Mouse (Mus musculus) right cerebral cortex, postnatal 25 days (tissue): ENCODE measurements around the gene Gtpbp3.

ENCODE experiments used
- DNase-seq: peaks from one replicate; pipeline ENCODE4 v3.0.0; 2022

Gene Gtpbp3

DNA sequence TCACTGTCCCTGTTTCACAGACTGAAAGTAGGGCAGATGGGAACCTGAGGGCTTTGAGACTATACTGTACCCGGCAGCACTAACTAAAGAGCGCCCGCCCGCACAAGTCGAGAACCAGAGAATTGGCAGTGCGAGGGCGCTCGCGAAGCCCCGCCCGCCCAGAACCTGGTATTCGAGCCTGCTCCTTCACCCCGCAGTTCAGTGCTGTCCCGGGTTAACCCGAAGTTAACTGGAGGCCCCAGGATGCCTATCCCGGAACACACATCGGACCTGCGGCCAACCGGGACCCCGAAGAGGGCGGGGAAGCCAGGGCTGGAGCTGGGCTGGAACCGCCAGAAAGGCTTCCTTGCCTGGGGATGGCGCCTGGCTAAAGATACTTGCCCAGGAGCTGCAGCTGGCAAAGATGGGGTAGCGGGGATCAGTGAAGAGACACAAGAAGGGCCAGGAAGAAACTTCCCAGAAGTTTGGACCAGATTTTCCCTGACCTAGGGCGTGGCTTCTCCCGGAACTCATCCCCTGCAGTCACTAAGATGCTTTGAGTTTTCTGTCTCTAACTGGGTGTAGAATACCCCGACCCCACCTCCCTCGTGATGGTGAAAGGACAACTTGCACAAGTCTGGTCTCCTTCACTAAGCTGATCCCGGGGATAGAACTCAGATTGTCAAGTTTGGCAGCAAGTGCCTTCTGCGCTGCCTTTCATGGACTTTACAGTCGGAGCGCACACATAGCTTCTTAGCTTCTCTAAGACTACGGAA is at the start of gene Gtpbp3:
TSS of gene Gtpbp3 (plus strand) at position 413 of the 755 bp plus-strand sequence.
- DNase-seq: peak; percentile 84

DNA sequence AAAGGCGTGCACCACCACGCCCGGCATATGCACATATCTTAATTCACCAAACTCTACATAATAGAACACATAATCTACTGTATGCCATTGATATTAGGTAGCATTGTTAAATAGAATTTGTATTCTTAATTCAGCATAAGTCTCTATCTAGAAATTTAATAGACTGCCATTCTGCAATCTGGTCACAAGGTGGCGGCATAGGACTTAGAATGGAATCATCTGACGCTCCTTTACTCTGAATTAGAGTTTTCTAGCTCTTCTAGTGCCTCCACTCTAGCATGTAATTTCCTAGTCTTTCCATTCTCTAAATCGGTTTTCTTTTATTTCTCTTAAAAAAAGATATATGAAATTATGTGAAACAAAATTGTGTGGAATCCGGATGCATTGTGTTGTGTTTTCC is 46.5 kb upstream of the Gtpbp3 start:
- no peak for DNase-seq

DNA sequence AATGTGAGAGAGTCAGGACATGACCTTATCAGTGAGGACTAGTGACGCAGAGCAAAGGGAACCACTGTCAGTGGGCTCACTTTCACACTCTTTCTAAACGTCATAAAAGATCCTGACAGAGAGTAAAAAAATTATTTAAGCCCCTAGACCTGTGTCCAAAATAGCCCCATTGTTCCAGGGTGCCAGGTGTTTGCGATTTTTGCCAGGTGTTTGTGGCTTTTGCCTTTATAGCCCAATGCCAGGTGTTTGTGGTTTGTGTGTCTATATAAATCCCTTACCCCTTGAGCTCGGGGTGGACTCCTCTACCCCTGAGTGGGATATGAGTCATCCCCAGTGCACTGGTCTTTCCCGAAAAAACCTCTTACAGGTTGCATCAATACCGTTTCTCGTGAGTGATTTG is 42.8 kb upstream of the Gtpbp3 start:
- DNase-seq: no peak

DNA sequence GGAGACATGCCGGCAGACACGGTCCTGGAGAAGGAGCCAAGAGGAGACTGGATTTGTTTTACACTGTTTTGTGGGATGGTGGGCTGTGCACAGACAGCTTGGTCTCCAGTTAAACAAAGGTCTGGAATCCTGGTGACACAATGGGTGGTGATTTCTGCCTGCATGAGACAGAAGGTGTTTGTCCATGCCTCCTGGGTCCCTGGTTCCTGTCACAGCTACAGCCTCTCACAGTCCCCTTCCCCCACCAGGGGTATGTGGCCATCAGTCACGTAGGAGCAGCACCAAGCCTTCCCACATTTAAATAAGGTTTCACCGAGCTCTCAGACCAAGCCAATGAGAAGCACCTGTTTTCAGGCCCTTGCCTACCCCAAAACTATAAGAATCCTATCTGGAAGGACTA is 36.6 kb upstream of the Gtpbp3 start:
- no peak for DNase-seq

DNA sequence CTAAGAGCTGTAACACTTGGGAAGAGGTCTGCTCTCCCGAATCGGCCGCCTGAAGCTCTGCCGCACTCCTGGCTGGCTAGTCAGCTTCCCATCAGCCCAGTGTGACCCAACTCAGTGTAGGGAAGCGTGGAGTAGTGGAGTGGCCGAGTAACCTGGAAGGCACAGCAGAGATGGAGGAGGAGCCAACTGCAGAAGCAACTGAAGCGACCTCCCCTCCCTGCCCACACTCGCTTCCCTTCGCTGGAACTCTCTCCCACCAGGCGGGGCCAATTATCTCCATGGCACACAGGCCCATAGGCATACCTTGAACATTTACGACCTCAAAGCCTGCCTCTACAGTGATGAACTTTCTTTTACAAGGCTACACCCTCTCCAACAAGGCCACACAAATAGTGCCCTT is 36.1 kb upstream of the Gtpbp3 start:
- no peak for DNase-seq

DNA sequence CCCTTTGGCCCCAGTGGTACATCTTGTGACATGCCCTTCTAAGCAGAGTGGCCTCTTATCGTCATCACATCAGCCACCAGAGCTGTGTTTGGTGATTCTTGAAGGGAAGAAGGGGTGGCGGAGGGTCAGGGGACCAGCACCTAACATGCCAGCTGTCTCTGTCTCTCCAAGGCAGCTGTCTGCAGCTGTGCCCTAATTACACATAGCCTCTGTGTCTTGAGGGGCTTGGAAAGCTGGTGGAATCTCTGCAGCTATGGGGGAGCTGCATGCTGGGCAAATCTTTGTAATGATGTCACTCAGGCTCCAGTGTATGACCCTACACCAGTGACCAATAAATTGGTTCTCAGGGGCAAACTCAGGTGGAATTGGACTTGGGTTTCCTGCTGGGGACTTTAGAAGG is 35.2 kb upstream of the Gtpbp3 start:
- no peak for DNase-seq

DNA sequence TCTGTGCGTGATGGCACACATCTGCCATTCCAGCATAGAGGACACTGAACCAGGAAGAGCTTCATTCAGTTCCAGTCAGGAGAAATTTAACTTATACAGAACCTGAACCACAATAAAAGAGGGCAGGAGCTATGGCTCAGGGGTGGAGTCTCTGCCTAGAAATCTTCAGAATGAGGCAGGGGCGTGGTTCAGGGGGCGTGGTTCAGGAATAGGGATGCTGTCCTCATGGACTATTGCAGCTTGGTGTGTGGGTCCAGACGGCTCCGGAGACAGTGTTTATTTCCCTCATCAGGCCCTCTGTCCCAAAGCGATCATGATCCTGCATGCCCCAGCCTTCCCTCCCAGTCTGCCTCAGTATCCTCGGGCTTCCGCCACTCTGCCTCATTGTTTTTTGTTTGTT is 33.2 kb upstream of the Gtpbp3 start:
- DNase-seq: no peak

DNA sequence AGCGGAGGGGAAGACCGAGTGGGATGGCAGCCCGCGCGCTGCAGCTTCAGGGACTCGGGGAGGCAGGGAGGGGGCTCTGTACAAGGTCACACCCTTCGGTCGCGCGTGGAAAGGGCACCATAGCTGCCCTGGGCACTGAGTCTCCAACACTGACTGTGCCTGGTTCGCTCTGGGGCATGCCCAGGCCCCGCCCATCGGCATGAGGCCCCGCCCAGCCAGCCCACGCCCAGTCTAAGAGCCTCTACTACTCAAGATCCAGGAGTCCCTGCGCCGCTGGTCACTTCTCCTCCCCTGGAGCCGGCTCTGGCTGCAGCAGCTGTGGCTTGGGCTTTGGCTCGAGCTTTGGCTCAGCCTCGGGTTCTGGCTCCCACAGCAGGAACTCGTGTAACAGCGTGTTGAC is 31.0 kb upstream of the Gtpbp3 start:
- DNase-seq: no peak

DNA sequence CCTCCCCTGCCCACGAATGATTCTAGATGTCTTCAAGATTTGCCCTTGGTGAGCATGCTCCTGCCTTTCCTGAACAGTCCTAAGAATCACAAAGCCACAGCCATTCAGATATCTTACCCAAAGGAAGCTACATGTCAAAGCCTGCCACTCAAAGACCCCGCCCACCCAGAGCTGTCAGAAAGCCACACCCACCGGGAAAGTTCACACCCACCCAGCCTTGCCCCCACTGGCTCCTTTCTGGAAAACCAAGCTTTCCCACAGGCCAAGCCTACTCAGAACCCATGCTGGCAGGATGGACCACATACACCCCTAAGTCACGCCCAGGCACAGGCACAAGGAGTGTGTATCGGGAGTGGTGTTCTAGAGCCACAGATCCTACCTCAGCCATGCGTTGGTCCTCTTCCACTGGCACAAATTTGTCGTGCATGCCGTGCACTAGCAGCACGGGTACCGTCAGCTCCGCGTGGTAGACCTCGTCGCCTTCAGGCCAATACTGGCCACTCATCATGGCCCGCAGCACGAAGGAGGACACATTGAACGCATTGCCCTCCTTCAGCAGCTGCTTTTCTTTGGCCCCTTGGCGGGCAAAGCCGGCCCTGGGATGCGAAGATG is 30.1 kb upstream of the Gtpbp3 start:
- no peak for DNase-seq

DNA sequence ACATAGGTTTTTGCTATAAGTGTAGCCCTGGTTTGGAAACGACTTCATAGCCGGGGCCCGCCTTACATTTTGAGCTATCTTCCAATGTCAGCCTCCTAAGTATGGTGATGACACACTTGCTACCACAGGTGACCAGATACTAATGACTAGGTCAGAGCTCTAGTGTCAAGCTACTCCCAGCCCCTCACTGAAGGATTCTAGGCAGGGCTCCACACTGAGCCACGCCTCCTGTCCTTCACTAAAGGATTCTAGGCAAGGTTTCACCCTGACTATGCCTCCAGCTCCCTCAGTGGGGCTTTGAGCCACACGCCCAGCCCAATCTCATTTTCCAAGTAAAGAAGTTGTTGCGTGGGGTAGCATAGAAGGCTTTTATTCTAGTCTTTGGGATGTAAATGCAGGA is 27.2 kb upstream of the Gtpbp3 start:
- no peak for DNase-seq

DNA sequence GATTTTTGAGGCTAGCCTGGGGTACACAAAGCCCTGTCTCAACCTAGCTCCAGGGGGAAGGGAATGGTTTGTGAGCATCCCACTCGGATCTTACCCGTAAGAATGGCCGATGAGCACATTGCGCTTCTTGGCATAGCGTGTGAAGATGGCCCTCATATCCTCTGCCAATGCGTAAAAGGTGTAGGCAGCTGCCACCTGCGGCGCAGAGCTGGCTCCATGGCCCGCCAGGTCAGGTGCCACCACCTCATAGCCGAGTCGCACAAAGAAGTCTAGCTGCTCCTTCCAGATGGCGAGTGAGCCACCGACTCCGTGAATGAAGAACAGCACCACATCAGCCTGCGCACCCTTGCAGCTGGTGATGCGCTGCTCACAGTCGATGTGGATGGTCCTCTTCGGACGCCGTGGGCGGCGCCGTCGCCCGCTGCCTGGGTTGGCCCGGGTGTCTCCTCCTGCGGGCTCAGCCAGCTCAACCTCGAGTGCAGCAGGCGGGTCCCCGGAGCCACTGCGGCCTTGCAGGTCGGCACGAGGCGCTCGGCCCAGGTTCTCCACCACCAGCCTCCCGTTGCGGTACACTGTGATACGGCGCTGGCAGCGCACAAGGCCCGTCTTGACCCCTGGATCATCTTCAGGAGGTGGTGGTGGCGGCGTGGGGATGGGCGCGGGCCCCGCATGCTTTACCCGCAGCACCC is 26.6 kb upstream of the Gtpbp3 start:
- DNase-seq: no peak

DNA sequence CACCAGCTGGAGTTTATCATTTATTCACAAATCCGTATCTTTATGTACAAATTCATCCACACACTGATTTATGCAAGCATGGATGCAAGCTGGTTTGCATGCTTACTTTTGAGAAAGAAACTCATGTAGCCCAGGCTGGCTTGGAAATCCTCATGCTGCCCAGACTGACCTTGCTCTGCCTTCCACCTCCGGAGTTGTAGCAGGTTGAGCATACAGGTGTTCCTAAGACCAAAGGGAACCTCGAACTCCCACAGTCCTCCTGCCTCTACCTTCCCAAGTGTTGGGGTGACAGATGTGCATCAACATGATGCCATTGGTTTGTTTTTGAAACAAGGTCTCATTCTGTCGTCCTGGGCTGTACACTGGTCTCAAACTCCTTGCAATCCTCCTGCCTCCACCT is 25.7 kb upstream of the Gtpbp3 start:
- no peak for DNase-seq

DNA sequence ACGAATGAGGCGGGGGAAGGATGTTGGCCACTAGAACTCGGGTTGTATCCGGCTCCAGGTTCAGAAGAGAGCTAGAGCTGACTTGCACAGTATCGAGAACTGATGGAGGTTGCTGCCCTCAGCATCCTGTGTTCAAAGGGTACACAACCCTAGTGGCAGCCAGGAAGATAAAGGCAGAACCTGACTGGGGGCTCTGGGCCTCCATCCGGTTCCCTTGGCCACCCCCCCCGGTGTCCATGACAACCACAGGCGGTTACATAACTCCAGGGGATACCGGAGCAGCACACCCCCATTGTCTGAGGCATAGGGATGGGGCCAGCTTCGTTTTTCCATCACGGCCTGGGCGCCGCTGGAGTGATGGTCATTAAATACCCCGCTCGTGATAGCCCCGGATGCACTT is 25.1 kb upstream of the Gtpbp3 start:
- peak; percentile 63 for DNase-seq

DNA sequence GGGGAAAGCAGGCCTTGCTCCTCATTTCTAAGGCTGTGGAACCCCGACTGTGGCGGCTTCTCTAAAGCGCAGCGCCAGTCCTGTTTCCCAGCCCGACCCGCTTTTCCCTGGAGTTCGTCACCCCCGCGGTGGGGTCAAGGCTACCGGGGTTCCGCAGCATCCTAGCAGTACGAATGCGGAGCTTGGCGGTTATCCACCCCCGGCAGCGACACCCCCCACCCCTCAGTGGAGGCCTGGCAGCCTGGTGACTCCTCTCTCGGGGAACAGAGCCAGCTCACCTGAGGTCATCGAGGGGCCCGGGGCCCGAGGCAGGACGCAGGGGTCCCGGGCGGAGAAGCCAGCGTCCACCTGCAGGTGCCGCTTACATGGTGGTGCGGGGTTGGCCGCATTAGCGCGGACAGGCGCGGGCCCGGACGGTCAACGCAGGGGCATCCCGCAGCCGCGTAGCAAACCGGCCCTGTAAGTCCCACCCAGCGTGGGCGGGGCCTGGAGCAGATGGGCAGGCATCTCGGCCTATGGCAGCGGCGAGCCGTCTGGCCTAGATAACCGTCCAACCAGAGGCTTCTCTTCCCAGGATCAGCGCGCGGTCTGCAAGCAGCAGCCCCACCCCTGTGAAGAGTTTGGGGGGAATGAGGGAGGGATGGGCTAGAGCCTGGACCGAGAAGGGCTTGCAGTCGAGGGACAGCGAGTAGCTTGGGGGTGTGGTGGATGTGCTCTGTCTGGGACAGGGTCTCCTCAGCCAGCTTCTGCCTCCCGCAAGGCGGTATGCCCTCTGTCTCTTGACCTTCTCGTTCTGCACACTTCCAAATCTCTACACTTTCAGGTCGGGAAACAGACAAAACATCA is 24.5 kb upstream of the Gtpbp3 start, which contains the start of gene Abhd8:
TSS of gene Abhd8 (minus strand) at position 468 of the 846 bp plus-strand sequence.
- DNase-seq: peak; percentile 98

DNA sequence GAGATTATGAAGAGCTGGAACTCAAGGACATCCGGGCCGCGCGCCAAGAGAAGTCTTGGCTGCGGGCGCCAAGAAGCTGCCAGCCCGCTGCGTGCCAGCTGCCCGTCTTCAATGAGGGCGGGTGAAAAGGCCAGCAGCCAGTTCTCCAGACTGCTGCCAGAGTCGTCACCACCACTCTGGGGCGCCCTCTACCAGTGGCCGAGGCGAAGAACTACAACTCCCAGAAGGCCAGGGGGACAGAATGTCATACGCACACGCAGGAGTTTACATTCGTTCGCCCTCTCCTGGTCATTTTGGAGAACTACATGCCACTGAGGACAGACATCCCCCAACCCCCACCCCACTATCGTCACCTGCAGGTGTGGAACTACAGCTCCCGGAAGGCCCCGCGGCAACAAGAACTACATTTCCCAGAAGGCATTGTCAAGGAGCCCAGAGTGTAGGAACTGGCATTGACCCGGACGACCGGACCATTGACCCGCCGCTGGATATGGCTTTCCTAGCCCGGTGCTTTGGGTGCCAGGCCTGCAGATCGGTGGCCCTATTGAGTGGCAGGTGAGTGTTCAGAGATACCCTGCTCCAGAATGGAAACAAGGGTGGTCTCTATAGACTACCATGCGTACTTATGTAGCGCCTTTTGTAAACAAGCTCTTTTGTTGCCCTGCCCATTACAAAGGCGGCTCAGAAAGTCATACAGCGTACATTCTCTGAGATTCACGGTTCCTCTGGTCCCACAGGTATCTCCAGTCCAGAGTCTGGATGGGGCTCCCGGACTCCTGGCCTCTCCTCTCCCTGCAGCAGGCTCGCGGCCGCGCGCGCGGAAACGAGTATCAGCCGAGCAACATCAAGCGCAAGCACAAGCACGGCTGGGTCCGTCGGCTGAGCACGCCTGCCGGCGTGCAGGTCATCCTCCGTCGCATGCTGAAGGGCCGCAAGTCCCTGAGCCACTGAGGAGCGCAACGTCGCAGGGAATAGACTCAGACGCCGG is 23.1 kb upstream of the Gtpbp3 start, which contains the start of gene Mrpl34:
TSS of gene Mrpl34 (plus strand) at position 447 of the 988 bp plus-strand sequence.
- peak; percentile 95 for DNase-seq

DNA sequence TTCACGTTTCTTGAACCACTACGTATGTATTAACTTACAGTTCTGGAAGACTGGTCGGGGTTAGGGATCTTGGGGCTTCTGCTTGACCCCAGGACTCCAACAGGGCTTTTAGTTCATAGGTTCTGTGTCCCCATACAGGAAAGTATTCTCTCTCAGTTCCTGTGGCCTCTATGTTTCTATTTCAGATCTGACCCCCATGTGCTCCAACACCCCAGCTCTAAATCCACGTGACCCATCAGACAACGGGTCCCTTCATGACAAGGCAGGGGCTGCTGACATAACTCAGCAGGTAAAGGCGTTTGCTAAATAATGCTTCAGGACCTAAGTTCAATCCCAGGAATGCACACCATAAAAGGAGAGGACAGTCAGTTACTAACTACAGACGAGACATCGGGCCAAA is 22.2 kb upstream of the Gtpbp3 start:
- no peak for DNase-seq

DNA sequence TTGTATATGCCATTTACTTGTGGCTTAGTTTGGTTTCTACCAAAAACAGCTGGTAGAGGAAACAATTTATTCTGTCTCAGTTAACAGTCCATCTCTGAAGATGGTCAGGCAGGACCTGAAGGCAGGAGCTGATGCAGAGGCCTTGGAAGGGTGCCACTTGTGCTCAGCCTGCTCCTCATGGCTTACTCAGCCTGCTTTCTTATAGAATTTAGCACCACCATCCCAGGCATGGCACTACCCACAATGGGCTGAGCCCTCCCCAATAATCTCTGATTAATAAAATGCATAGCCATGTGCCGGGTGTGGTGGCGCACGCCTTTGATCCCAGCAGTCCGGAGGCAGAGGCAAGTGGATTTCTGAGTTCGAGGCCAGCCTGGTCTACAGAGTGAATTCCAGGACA is 21.7 kb upstream of the Gtpbp3 start:
- no peak for DNase-seq

DNA sequence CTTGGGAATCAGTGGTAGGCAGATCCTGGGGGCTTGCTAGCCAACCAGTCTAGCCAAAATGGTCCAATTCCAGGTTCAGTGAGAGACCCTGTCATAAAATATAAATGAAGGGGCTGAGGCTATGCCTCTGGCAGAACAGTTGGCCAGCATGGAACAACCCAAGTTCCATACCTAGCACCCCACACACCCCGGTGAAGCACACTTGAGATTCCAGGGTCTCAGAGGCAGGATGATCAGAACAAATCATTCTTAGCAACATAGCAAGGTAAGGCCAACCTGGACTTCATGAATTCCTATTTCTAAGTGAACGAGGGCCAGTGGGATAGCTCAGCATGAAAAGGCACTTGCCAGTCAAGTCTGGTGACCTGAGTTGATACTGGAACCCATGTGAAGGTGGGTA is 20.7 kb upstream of the Gtpbp3 start:
- DNase-seq: no peak

DNA sequence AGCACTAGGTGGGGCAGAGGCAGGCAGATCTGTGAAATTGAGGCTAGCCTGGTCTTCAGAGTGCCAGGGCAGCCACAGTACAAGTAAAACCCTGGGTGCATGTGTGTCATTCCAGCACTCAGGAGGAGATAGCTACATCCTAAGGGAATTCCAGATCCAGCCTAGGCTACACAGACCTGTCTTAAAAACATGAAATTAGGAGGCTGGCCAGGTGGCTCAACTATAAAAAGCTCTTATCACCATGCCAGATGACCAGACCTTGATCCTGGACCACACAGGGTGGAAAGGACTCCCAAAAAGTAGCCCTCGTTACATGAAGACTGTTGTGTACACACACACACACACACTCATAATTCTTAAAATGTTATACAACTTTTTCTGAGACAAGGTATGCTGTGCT is 19.9 kb upstream of the Gtpbp3 start:
- DNase-seq: no peak

DNA sequence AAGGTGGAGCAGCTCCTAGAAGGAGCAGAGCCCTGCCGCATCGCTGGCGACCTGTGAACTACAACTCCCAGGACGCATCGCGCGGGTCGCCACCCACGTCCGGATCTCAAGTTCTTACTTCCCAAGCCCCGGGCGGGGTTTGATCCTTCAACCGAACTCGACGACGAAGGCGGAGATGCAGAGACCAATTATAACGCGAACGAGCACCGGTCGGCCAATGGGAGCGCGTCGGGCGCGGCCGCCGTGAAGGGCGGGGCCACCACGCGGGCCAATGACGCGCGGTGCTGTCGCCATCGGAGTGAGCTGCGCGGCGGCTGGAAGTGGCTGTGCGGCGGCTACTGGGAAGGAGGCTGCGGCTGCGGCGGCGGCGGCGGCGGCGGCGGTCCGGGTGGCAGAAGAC is 19.0 kb upstream of the Gtpbp3 start, which contains the start of gene Dda1:
TSS of gene Dda1 (plus strand) at position 284 of the 400 bp plus-strand sequence.
- DNase-seq: peak; percentile 97

DNA sequence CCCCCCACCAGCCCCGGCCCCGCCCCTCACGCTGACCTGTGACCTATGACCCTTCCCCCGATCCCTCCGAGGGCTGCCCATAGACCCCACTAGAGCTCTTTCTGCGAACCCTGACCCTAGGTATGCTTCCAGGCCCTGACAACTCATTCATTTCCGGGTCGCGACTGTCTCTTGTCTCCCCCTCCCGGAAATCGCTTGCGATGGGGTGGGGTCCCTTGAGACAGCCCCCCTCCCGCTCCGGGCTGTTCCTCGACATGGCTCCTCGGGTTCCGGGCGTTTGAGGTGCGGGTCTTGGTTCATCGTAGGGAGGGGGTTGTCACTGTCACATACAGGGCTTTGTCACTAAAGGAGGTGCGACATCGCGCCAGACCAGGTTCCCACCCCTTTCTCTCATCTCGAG is 18.5 kb upstream of the Gtpbp3 start:
- DNase-seq: peak; percentile 62
